ENCODE assay signal across 8 mouse cellular contexts in genomic region chr3:146220776-146221486, GRCm38 (mm10). TPM values are rescaled to one million over a fixed set of nuclear protein-coding genes. Genes with fewer than 3 reads are reported as not detected.
DNase-seq lines count a peak whose midpoint lies in the region; ATAC-seq and TF ChIP-seq lines count a peak whose summit lies in the region.

Lpar3 (plus strand) TSS chr3:146220963.

- peak; percentile 56 for TF ChIP-seq CTCF in liver, postnatal 0 days (IDR thresholded peaks at IDR 0.05; ENCODE audit: low read depth)

- H3K27ac ChIP-seq in embryonic facial prominence, embryonic 15.5 days (replicated peaks): no peak within 1 kb of the TSS
- H3K27ac ChIP-seq in heart, embryonic 13.5 days (replicated peaks): peak within 1 kb of the TSS; percentile 85
- H3K27ac ChIP-seq in kidney, embryonic 15.5 days: no peak within 1 kb of the TSS
- H3K27ac ChIP-seq in liver, postnatal 0 days (ENCODE audit: low read depth): no peak within 1 kb of the TSS
- H3K27ac ChIP-seq in neural tube, embryonic 15.5 days (replicated peaks): no peak within 1 kb of the TSS

- no peaks in the 10 kb centered on the region for H3K4me1 ChIP-seq in erythroblast, embryonic 14.5 days (ENCODE audit: control insufficient read depth)
- H3K4me1 ChIP-seq in embryonic facial prominence, embryonic 15.5 days: peaks cover 13% of the 10 kb centered on the region; the same call in 1 of the 2 replicates
- H3K4me1 ChIP-seq in heart, embryonic 13.5 days: peaks cover 34% of the 10 kb centered on the region
- peaks cover 13% of the 10 kb centered on the region for H3K4me1 ChIP-seq in kidney, embryonic 15.5 days
- 0 out of 2 replicates have a peak, but pooled peaks cover 4% of the 10 kb centered on the region for H3K4me1 ChIP-seq in liver, postnatal 0 days (ENCODE audit: insufficient read depth)
- peaks cover 11% of the 10 kb centered on the region for H3K4me1 ChIP-seq in neural tube, embryonic 15.5 days

- ATAC-seq in erythroblast, adult 5-6 weeks (replicated peaks; ENCODE audit: low FRiP score, poor library complexity, severe bottlenecking): no peak
- ATAC-seq in embryonic facial prominence, embryonic 15.5 days (ENCODE audit: insufficient number of reproducible peaks, low FRiP score, low TSS enrichment, low read depth): peak; percentile 85; the same call in 1 of the 2 replicates
- peak; percentile 76 for ATAC-seq in heart, embryonic 13.5 days (ENCODE audit: extremely low read depth, insufficient number of reproducible peaks, low FRiP score, low TSS enrichment)
- peak; percentile 90 for ATAC-seq in kidney, embryonic 15.5 days (replicated peaks; ENCODE audit: low FRiP score)
- peak; percentile 81 for ATAC-seq in liver, postnatal 0 days
- ATAC-seq in neural tube, embryonic 15.5 days (ENCODE audit: low FRiP score): peak; percentile 78

- H3K9ac ChIP-seq in embryonic facial prominence, embryonic 15.5 days: peak within 1 kb of the TSS; percentile 13; the same call in 1 of the 2 replicates
- H3K9ac ChIP-seq in heart, embryonic 13.5 days: peak within 1 kb of the TSS; percentile 92
- H3K9ac ChIP-seq in kidney, embryonic 15.5 days: peak within 1 kb of the TSS; percentile 47
- no peak within 1 kb of the TSS for H3K9ac ChIP-seq in liver, postnatal 0 days (replicated peaks)
- H3K9ac ChIP-seq in neural tube, embryonic 15.5 days (replicated peaks): peak within 1 kb of the TSS; percentile 32; the same call in 1 of the 2 replicates

- H3K27me3 ChIP-seq in erythroblast, embryonic 14.5 days (ENCODE audit: control insufficient read depth): peaks cover 35% of the 10 kb centered on the region
- peaks cover 34% of the 10 kb centered on the region for H3K27me3 ChIP-seq in embryonic facial prominence, embryonic 15.5 days
- H3K27me3 ChIP-seq in heart, embryonic 13.5 days (replicated peaks): peaks cover 12% of the 10 kb centered on the region; the same call in 1 of the 2 replicates
- peaks cover 52% of the 10 kb centered on the region for H3K27me3 ChIP-seq in kidney, embryonic 15.5 days
- peaks cover 42% of the 10 kb centered on the region for H3K27me3 ChIP-seq in liver, postnatal 0 days (ENCODE audit: insufficient read depth, low read length)
- peaks cover 40% of the 10 kb centered on the region for H3K27me3 ChIP-seq in neural tube, embryonic 15.5 days (replicated peaks)

- no peak for TF ChIP-seq EP300 in liver, postnatal 0 days (IDR thresholded peaks at IDR 0.05; ENCODE audit: low read depth)

- no peaks in the 10 kb centered on the region for H3K9me3 ChIP-seq in erythroblast, embryonic 14.5 days (ENCODE audit: control insufficient read depth, low read length)
- H3K9me3 ChIP-seq in embryonic facial prominence, embryonic 15.5 days (replicated peaks): no peaks in the 10 kb centered on the region
- H3K9me3 ChIP-seq in heart, embryonic 13.5 days: no peaks in the 10 kb centered on the region
- no peaks in the 10 kb centered on the region for H3K9me3 ChIP-seq in kidney, embryonic 15.5 days (replicated peaks)
- no peaks in the 10 kb centered on the region for H3K9me3 ChIP-seq in liver, postnatal 0 days (ENCODE audit: low read length)
- H3K9me3 ChIP-seq in neural tube, embryonic 15.5 days (replicated peaks): no peaks in the 10 kb centered on the region

- peak within 1 kb of the TSS; percentile 9 for H3K4me3 ChIP-seq in erythroblast, embryonic 14.5 days (replicated peaks)
- peak within 1 kb of the TSS; percentile 56 for H3K4me3 ChIP-seq in embryonic facial prominence, embryonic 15.5 days (replicated peaks)
- H3K4me3 ChIP-seq in heart, embryonic 13.5 days: peak within 1 kb of the TSS; percentile 76
- H3K4me3 ChIP-seq in kidney, embryonic 15.5 days (replicated peaks): peak within 1 kb of the TSS; percentile 57
- peak within 1 kb of the TSS; percentile 38 for H3K4me3 ChIP-seq in liver, postnatal 0 days (ENCODE audit: low read depth, low read length)
- peak within 1 kb of the TSS; percentile 48 for H3K4me3 ChIP-seq in neural tube, embryonic 15.5 days (replicated peaks)

- WGBS in embryonic facial prominence, embryonic 15.5 days: under 1% methylated on average over 73 of the region's 73 CpGs
- WGBS in heart, embryonic 13.5 days: under 1% methylated on average over 73 of the region's 73 CpGs
- 1% methylated on average over 67 of the region's 73 CpGs for WGBS in kidney, embryonic 15.5 days
- WGBS in liver, postnatal 0 days (ENCODE audit: insufficient replicate concordance): 2% methylated on average over 69 of the region's 73 CpGs
- WGBS in neural tube, embryonic 15.5 days: under 1% methylated on average over 71 of the region's 73 CpGs

- peak within 1 kb of the TSS; percentile 93 for H3K4me2 ChIP-seq in embryonic facial prominence, embryonic 15.5 days (replicated peaks)
- peak within 1 kb of the TSS; percentile 76 for H3K4me2 ChIP-seq in heart, embryonic 13.5 days
- peak within 1 kb of the TSS; percentile 90 for H3K4me2 ChIP-seq in kidney, embryonic 15.5 days
- peak within 1 kb of the TSS; percentile 75 for H3K4me2 ChIP-seq in liver, postnatal 0 days (ENCODE audit: low read depth, low read length)
- H3K4me2 ChIP-seq in neural tube, embryonic 15.5 days: peak within 1 kb of the TSS; percentile 95

- H3K36me3 ChIP-seq in erythroblast, embryonic 14.5 days (ENCODE audit: control insufficient read depth): no peaks in the 10 kb centered on the region
- no peaks in the 10 kb centered on the region for H3K36me3 ChIP-seq in embryonic facial prominence, embryonic 15.5 days
- no peaks in the 10 kb centered on the region for H3K36me3 ChIP-seq in heart, embryonic 13.5 days
- H3K36me3 ChIP-seq in kidney, embryonic 15.5 days: no peaks in the 10 kb centered on the region
- no peaks in the 10 kb centered on the region for H3K36me3 ChIP-seq in liver, postnatal 0 days (replicated peaks; ENCODE audit: insufficient read depth, low read length)
- H3K36me3 ChIP-seq in neural tube, embryonic 15.5 days: no peaks in the 10 kb centered on the region

- peak; percentile 78 for DNase-seq in liver, postnatal 0 days
- peak; percentile 11 for DNase-seq in thymus, postnatal 0 days (ENCODE audit: low spot score)

RNA-seq across cellular contexts. Expression of gene Lpar3, which starts in this region (rescaled TPM):
- polyA plus RNA-seq in erythroblast, embryonic 14.5 days (2012): 0.01 TPM in 1 of 2 replicates, not detected in the other
- not detected in 2 replicates for total RNA-seq in erythroblast, adult 5-6 weeks (2015; ENCODE audit: low replicate concordance)
- not detected in 2 replicates for total RNA-seq in erythroblast, adult 5-6 weeks (2017; ENCODE audit: low replicate concordance)
- 4.6 and 5.3 TPM in 2 replicates for polyA plus RNA-seq in embryonic facial prominence, embryonic 15.5 days (2015; fragmentation: Nextera tagmentation; extraction: Ambion mirVana)
- 44.7 and 49.7 TPM in 2 replicates for polyA plus RNA-seq in heart, embryonic 13.5 days (2015; fragmentation: Nextera tagmentation; extraction: Ambion mirVana)
- polyA plus RNA-seq in kidney, embryonic 15.5 days (2015; fragmentation: Nextera tagmentation; extraction: Ambion mirVana): 1.1 and 1.4 TPM in 2 replicates
- polyA plus RNA-seq in liver, postnatal 0 days (2015; fragmentation: Nextera tagmentation; extraction: Ambion mirVana): not detected in 2 replicates
- 0.78 and 1.3 TPM in 2 replicates for polyA plus RNA-seq in neural tube, embryonic 15.5 days (2015; fragmentation: Nextera tagmentation; extraction: Ambion mirVana)
- polyA plus RNA-seq in thymus, postnatal 0 days (2015; fragmentation: Nextera tagmentation; extraction: Ambion mirVana): 4.6 and 4.7 TPM in 2 replicates

Comparison
In these comparisons a context has a peak if more than half of its experiments do, and no peak if none do; other contexts are left out.
1. Peak in DNase-seq, ATAC-seq, H3K4me3 ChIP-seq and H3K4me2 ChIP-seq in liver, postnatal 0 days; RNA of the gene not detected or under 1 TPM.
2. H3K4me3 ChIP-seq: peak in every context shown above with its lines; median percentile 76 in heart, embryonic 13.5 days; 57 in kidney, embryonic 15.5 days; 56 in embryonic facial prominence, embryonic 15.5 days; 48 in neural tube, embryonic 15.5 days; 38 in liver, postnatal 0 days; 9 in erythroblast, embryonic 14.5 days.